Mouse (Mus musculus): ENCODE measurements around the gene Sirt6.

- TF ChIP-seq CTCF (IDR thresholded peaks at IDR 0.05; ENCODE audit: low read depth, low read length) (no peak), GATA1 (IDR thresholded peaks at IDR 0.05; ENCODE audit: borderline replicate concordance, low read length) (no peak), POLR2AphosphoS5 (IDR thresholded peaks at IDR 0.05; ENCODE audit: insufficient replicate concordance, low read depth, low read length) (no peak)
Measured at GRCm38 (mm10) chr10:81633253-81634099, 5.9 kb upstream of the Sirt6 start.

Data from G1E (cell line).